Mouse (Mus musculus) kidney, adult 2 months (tissue): Measurements from ENCODE around the gene Klhdc3.

Experiments used
- CTCF ChIP-seq: fragments of 200-500 bp; conservative IDR thresholded peaks from 2 replicates; pipeline ENCODE4 v1.5.1; 2011; ENCODE audit warnings: low read depth, mild to moderate bottlenecking, control low read depth, low read length, moderate library complexity, mixed read lengths; ENCODE audit not compliant: insufficient read depth, insufficient read length
- POLR2A ChIP-seq: fragments of 200-500 bp; IDR thresholded peaks from one replicate; pipeline ENCODE4 v1.6.1; 2011; ENCODE audit warnings: low read depth, low read length, control low read depth

DNA sequence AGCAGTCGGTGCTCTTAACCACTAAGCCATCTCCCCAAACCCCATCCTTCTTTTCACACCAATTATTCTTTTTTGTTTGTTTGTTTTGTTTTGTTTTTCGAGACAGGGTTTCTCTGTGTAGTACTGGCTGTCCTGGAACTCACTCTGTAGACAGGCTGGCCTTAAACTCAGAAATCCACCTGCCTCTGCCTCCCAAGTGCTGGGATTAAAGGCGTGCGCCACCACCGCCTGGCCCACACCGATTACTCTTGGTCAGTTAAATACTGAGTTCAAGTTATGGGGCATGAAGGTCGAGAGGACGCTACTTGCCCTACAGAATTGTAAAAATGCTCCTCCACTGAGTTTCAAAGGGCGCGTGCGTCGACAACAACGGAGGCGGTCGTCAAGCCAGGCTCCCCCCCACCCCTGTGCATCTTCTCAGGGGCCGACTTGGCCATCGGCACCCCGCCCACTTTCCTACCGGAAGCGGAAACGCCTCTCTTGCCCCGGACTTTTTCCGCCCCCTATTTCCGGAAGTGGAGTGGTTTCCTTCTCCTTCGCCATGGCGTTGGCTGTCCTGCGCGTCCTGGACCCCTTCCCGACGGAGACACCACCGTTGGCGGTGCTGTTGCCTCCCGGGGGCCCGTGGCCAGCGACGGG is 30.4 kb upstream of the Klhdc3 start, which contains the start of gene Pex6:
- peak; percentile 66 for TF ChIP-seq POLR2A
- TF ChIP-seq CTCF = no peak
